Mouse (Mus musculus) duodenum, adult 2 months (tissue): ENCODE results near the gene Sltm. TPM values are rescaled to one million over a fixed set of nuclear protein-coding genes. Genes with fewer than 3 reads are reported as not detected.

ENCODE experiments used
- polyA plus RNA-seq: library from polyadenylated mRNA; depleted of rRNA; stranded (reverse); fragments of >200 nt; gene quantifications from 2 replicates; pipeline ENCODE4 v1.2.3, GENCODE M21; 2012; ENCODE audit warnings: low replicate concordance; rRNA removed

Gene Sltm
- polyA plus RNA-seq: 2.1 TPM in 2 replicates

DNA sequence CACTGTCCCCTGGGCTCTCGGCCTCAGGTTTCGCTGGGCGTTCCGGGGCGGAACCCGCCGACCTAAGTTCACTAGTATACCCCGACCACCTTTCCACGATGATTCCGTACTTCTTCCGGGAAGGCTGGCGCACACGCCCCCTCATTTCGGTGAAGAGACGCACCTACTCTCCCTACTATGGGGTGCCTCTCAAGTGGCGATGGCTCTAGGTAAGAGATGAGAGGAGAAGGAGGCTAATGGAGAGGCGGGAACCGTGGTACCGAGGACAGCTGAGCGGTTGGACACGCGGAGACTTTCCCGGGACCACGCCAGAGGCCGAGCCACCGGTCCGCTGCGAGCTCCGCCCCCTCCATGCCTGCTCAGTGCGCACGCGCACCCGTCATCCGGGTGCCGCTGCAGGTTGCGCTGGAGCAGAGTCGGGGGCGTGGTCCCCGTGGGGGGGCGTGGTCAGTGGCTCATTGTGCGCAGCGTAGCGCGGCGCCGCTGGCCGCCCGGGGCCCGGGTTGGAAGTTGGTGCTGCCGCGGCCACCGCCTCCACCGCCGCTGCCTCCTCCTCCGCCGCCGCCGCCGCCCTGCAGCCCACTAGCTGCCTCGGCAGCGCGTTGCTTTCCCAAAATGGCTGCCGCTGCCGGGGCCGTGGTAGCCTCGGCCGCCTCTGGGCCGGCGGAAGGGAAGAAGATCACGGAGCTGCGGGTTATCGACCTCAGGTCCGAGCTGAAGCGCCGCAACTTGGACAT lies at the start of gene Sltm:
Gene Sltm, plus strand, starts transcription at position 450 of the 737 bp plus-strand sequence.

DNA sequence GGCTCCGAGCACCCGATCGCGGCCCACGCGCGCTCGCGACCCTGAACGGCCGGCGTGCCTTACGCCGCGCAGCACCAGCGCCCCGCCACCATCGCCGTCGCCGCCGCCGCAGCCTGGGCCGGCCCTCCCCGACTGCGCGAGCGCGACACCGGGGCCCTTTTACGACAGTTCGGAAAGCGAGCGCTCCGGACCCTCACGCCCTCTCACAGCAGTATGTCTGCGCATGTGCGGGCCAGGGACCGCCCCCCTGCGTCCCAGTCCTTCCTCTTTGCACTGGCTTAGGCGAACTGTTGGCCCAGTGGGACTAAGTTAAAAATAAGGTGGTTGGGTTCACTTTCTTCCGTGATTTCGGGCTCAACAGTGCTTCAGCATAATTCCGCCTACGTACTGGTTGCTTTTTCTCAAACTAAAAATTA lies 38.9 kb upstream of the Sltm start, which contains the start of gene Rnf111:
Gene Rnf111, minus strand, starts transcription at position 100 of the 416 bp plus-strand sequence.

Other genes with a start within 250 kb of the Sltm start
- 8.1 and 8.9 TPM in 2 replicates for gene Ccnb2, start 121.2 kb upstream of the Sltm start, polyA plus RNA-seq
- 21.6 and 29.6 TPM in 2 replicates for gene Rnf111, start 39.0 kb upstream of the Sltm start, polyA plus RNA-seq
- 1.1 and 3.7 TPM in 2 replicates for gene Gm10642, start 113.5 kb downstream of the Sltm start, polyA plus RNA-seq
- 3.2 and 5.9 TPM in 2 replicates for gene Mindy2, start 114.4 kb downstream of the Sltm start, polyA plus RNA-seq
- gene Adam10, start 136.2 kb downstream of the Sltm start, polyA plus RNA-seq: 12.5 and 31.0 TPM in 2 replicates